Mouse (Mus musculus): Measurements from ENCODE around the gene Nol11.

- TF ChIP-seq EP300 (IDR thresholded peaks at IDR 0.05; ENCODE audit: insufficient read depth, low read depth, low read length) (no peak), CTCF (IDR thresholded peaks at IDR 0.05; ENCODE audit: low read depth, low read length) (no peak)
These were observed 1.2 kb upstream of the Nol11 start for GRCm38 (mm10) chr11:107190376-107190775.

Data from ES-Bruce4 (cell line).